Mouse (Mus musculus): ENCODE data around the gene Tert.

Gene Tert

GRCm38 (mm10) chr13:73626745-73627549 is at the start of gene Tert:
TSS of gene Tert (plus strand) at chr13:73626911.
- DNase-seq (ENCODE audit: low read depth, low spot score), result peak; percentile 55

GRCm38 (mm10) chr13:73577277-73577676 is 49.4 kb upstream of the Tert start:
- no peak for DNase-seq (ENCODE audit: low read depth, low spot score)

GRCm38 (mm10) chr13:73591488-73591887 is 35.2 kb upstream of the Tert start:
- no peak for DNase-seq (ENCODE audit: low read depth, low spot score)

- no peak for DNase-seq (ENCODE audit: low read depth, low spot score)
Measured at GRCm38 (mm10) chr13:73592546-73592945, 34.2 kb upstream of the Tert start.

GRCm38 (mm10) chr13:73596276-73596675 is 30.4 kb upstream of the Tert start:
- DNase-seq (ENCODE audit: low read depth, low spot score), result no peak

- DNase-seq (ENCODE audit: low read depth, low spot score), result no peak
Measured at GRCm38 (mm10) chr13:73600217-73600616, 26.5 kb upstream of the Tert start.

GRCm38 (mm10) chr13:73603046-73603445 is 23.7 kb upstream of the Tert start:
- DNase-seq (ENCODE audit: low read depth, low spot score), result no peak

GRCm38 (mm10) chr13:73603522-73604155 is 23.1 kb upstream of the Tert start, which contains the start of gene Clptm1l:
TSS of gene Clptm1l (plus strand) at chr13:73604006.
- DNase-seq (ENCODE audit: low read depth, low spot score), result peak; percentile 92

- DNase-seq (ENCODE audit: low read depth, low spot score), result no peak
Measured at GRCm38 (mm10) chr13:73604156-73604957, 22.4 kb upstream of the Tert start.

GRCm38 (mm10) chr13:73618406-73618805 is 8.3 kb upstream of the Tert start:
- DNase-seq (ENCODE audit: low read depth, low spot score), result no peak

- DNase-seq (ENCODE audit: low read depth, low spot score), result no peak
Measured at GRCm38 (mm10) chr13:73620637-73621036, 6.1 kb upstream of the Tert start.

- no peak for DNase-seq (ENCODE audit: low read depth, low spot score)
Measured at GRCm38 (mm10) chr13:73626410-73626744, 334 bp upstream of the Tert start.

- no peak for DNase-seq (ENCODE audit: low read depth, low spot score)
Measured at GRCm38 (mm10) chr13:73628586-73629113, 1.9 kb downstream of the Tert start.

GRCm38 (mm10) chr13:73631837-73632236 is 5.1 kb downstream of the Tert start:
- DNase-seq (ENCODE audit: low read depth, low spot score), result no peak

- DNase-seq (ENCODE audit: low read depth, low spot score), result no peak
Measured at GRCm38 (mm10) chr13:73637826-73638225, 11.1 kb downstream of the Tert start.

- DNase-seq (ENCODE audit: low read depth, low spot score), result no peak
Measured at GRCm38 (mm10) chr13:73641296-73641695, 14.6 kb downstream of the Tert start.

- peak; percentile 20 for DNase-seq (ENCODE audit: low read depth, low spot score)
Measured at GRCm38 (mm10) chr13:73646397-73647087, 19.8 kb downstream of the Tert start.

GRCm38 (mm10) chr13:73653266-73653665 is 26.6 kb downstream of the Tert start:
- DNase-seq (ENCODE audit: low read depth, low spot score), result no peak

- no peak for DNase-seq (ENCODE audit: low read depth, low spot score)
Measured at GRCm38 (mm10) chr13:73654976-73655375, 28.3 kb downstream of the Tert start.

GRCm38 (mm10) chr13:73658953-73659352 is 32.2 kb downstream of the Tert start:
- DNase-seq (ENCODE audit: low read depth, low spot score), result no peak

GRCm38 (mm10) chr13:73660163-73660695 is 33.5 kb downstream of the Tert start:
- DNase-seq (ENCODE audit: low read depth, low spot score), result no peak

Data from embryo, embryonic 11.5 days (tissue).